In the genomic region with DNA sequence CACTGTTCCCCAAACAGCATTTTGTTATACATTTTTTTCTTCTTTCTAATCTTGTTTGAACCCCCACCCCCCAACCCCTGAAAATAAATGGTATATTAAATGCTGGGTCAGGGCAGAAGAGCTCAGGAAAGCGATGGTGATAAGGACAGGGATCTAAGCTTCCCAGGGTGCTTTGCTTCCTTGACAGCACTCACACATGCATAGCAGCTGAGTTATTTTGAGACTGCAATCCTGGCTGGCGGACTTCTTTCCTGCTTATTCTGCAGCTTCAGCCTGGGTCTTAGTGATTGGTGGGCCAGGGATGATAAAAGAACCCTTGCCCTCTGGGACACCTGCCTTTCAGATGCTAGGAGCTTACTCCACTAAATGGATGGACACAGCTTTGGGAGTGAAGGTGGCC, we compare ENCODE assay signal across 13 mouse cellular contexts.
"Had no signal": no experiment of that assay in that cellular context is flagged by ENCODE, and none has a peak within 500 bp of the region (broad histone marks: within the 10 kb centered on the region; RNA-seq: fewer than 3 reads in every experiment).

No protein-coding gene starts in this region.

- DNase-seq: kidney, postnatal 10 days; kidney, postnatal 4 days; lung, adult 2 months; lung, postnatal 36 days; retina, postnatal 1 day; right cerebral cortex, postnatal 14 days; thymus, postnatal 4 days had no signal

- H3K9ac ChIP-seq: liver, embryonic 15.5 days; neural tube, embryonic 13.5 days had no signal

- ATAC-seq: lung, postnatal 0 days had no signal

- H3K27ac ChIP-seq: layer of hippocampus, adult 2 months; limb, embryonic 10.5 days; liver, embryonic 15.5 days; neural tube, embryonic 13.5 days had no signal

- H3K4me2 ChIP-seq: liver, embryonic 11.5 days; liver, embryonic 15.5 days; neural tube, embryonic 13.5 days had no signal

- H3K4me3 ChIP-seq: layer of hippocampus, adult 2 months; limb, embryonic 10.5 days; liver, embryonic 15.5 days; neural tube, embryonic 13.5 days had no signal

- H3K9me3 ChIP-seq: limb, embryonic 10.5 days; liver, embryonic 15.5 days; neural tube, embryonic 13.5 days had no signal

- H3K27me3 ChIP-seq: liver, embryonic 15.5 days; neural tube, embryonic 13.5 days had no signal

- H3K4me1 ChIP-seq: liver, embryonic 15.5 days had no signal
